Mouse (Mus musculus): ENCODE measurements around the gene Ece1.

The Ece1 gene

DNA sequence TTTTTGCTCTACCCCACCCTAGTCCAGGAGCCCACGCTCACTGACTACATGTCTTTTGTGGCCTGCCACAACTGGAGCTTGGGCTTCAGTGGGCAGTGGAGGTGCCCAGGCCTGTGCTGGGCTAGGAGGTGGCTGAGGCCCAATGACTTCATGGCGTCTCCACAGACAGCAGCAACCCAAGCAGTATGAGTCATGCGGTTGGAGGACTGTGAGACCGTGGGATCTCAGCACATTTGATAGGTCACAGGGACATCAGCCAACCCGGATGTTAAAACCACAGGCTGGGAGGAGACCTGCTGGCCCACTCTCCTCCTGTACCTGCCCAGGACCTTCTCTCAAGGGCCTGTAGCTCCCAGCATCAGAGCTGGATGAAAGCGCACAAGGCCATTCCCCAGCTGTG, 8.2 kb upstream of the Ece1 start:
- in situ Hi-C loops (cut with MboI, MseI) = loop anchor here (5.0 kb wide), 4 partner anchors 43 to 363 kb away; partner anchors contain the start of gene Hp1bp3 (in 1 of the 2)

DNA sequence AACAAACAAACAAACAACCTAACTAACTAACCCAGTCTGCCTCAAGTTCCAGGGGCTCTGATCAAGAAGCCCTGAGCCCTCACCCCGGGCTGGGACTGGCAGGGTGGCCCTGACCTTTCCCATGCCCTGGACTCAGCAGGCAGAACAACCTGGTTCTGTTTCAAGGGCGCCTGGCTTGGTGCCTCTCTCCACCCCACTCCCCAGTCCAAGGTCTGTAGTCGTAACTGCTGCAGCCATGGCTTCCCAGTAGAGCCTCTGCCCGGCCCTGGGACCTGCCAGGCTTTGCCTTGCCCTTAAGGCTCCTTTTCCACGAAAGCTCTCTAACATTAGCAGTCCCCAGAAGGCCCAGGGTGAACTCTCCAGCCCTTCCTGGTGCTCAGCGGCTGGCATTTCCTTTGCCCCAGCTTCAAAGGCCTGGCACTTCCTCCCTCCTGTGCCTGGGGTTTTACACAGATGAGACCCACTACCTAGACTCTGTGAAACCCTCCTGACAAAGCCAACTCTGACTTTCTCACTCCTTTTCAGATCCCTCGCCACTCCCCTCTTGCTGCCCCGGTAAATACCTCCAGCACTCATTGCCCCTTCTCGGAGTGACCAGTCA, 6.2 kb upstream of the Ece1 start:
- in situ Hi-C loops (cut with MboI, MseI) = loop anchor here in 1 of 2 experiments (5.0 kb wide), 1 partner anchor 51 kb away; no protein-coding TSS in a partner anchor

DNA sequence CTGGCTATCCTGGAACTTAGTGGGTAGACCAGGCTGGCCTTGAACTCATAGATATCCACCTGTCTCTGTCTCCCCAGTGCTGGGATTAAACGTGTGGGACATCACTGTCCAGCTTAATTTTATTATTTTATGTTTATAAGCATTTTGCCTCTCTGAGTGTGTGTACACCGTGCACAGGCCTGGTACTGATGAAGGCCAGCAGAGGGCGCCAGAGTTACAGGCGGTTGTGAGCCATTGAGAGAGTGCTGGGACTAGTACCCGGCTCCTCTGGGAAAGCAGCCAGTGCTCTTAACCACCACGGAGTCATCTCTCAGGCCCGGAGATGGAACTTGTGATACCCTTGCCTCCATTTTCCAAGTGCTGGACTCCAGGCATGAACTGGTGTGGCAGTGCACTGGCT, 4.9 kb upstream of the Ece1 start:
- in situ Hi-C loops (cut with MboI, MseI) = loop anchor here in 1 of 2 experiments (5.0 kb wide), 1 partner anchor 50 kb away; no protein-coding TSS in a partner anchor

DNA sequence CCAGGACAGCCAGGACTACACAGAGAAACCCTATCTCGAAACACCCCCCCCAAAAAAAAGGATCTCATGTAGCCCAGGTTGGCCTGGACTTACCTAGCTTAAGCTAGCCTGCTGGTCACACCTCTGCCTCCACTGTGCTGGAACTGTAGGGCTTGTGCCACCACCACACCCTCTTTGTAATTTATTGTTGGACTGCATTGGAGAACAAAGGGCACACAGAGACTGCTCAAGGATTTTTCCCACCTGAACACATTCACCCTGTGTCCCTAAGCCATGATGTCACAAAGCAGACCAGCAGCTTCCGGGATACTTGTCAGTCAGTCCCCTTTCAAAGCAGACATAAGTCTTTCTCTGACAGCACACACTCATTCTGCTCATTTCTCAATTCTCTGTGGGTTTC, 3.7 kb upstream of the Ece1 start:
- in situ Hi-C loops (cut with MboI, MseI) = loop anchor here in 1 of 2 experiments (5.0 kb wide), 1 partner anchor 49 kb away; no protein-coding TSS in a partner anchor

DNA sequence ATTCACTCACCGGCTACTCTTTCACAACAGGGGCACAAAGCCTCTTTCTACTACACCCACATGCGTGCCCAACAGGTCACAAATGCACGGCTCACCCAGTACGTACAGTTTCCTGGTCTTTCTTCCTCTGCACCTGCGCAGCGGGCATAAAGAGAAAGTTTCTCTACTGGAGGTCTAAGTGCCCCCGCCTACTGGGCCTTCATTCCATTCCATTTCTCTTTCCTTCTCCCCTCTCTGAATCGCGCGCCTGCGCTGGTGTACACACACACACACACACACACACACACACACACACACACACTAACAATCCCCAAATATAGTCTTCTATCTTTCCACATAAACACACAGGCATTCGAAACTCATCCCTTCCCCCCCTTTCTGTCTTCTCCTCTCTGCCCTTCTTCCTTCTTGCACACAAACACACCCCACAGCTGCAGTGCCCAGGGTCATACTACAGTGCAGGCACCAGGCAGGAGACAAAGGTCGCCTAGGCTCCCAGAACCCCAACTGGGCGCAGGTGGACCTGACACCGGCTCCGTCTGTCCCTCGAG, 501 bp upstream of the Ece1 start:
- in situ Hi-C loops (cut with MboI, MseI) = no loop called here

DNA sequence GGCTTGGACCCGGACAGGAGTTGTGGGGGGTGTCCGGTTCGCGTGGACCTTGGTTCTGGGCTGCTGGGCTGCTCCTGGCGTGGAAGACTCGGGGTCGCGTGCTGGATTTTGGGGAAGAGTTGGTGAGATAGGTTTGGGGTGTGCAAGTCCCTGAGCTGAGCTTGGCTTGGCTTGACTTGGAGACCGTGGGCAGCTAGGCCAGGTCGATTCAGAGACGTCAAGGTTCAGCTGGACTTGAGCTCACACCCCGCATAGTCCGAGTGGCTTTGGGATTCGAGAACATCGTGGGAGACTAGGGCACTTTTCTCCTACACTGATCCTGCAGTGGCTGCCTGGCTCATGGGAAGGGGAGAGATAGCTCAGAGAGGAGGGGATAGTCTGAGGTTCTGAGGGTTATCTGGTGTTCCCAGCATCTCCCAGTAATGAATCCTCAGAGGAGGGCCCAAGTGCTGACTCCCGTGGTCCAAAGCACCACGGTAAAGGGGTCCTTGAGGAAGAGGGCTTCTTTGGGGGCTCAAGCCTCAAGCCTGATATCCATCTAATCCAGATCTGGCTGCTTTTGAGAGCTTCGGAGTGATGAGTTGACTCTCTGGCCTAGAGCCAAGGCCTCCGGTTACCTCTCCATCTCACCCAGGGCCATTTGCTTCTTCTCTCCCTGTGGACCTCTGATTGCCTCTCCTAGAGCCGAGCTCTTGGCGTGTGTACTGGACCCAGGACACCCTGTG, 641 bp downstream of the Ece1 start:
- in situ Hi-C loops (cut with MboI, MseI) = no loop called here

DNA sequence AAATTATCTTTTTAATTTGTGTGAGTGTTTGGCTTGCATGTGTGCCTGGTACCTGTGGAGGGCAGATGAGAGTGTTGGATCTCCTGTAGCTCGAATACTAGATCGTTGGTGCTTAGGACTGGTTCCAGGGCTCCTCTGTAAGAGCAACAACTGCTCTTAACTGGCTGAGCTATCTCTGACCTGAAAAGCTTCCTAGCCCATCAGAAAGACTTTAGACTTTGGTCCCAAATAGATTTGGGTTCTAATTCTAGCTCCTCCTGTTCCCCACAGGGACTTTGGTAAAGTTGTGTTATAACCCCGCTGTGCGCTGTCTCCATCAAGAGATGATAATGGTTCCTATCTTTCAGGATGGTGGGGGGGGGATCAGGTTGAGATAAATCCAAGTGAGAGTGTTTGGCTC, 2.0 kb downstream of the Ece1 start:
- in situ Hi-C loops (cut with MboI, MseI) = no loop called here

DNA sequence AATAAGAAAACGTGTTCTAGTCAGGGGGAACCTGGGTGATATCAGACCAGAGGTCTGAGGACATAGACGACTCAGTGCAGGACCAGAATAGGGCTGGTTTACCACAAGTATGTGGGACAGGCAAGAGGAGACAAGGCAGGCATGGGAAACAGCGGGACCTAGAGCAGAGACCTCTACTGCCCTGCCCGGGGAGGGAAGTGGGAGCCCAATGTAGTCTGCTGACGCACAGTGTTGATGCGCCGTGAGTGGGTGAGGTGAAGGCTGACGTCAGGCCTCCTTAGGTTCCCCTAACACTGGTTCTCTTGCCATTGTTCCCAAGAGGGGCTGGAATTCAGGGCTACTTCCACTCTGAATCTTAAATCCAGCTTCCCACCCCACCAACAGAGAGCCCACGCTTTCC, 2.7 kb downstream of the Ece1 start:
- in situ Hi-C loops (cut with MboI, MseI) = no loop called here

DNA sequence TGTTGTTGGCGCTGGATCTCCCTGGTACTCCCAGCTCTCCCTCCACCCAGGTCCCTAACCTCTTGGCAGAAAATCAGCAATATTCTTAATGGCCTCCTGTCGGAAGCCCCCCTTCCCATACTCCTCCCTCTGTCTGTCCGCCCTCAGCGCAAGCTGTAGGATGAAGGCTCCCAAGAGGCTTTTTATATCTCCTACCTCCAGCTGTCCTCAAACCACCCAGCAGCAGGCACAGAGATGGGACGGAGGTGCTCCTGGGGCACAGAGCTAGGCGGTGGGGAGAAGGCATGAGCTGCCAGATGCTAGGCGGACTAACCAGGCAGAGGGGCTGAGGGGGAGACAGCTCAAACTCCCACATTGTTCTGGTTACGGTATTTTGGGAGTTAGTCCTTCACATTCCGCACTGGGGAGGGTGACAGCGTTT, 3.2 kb downstream of the Ece1 start:
- in situ Hi-C loops (cut with MboI, MseI) = no loop called here

DNA sequence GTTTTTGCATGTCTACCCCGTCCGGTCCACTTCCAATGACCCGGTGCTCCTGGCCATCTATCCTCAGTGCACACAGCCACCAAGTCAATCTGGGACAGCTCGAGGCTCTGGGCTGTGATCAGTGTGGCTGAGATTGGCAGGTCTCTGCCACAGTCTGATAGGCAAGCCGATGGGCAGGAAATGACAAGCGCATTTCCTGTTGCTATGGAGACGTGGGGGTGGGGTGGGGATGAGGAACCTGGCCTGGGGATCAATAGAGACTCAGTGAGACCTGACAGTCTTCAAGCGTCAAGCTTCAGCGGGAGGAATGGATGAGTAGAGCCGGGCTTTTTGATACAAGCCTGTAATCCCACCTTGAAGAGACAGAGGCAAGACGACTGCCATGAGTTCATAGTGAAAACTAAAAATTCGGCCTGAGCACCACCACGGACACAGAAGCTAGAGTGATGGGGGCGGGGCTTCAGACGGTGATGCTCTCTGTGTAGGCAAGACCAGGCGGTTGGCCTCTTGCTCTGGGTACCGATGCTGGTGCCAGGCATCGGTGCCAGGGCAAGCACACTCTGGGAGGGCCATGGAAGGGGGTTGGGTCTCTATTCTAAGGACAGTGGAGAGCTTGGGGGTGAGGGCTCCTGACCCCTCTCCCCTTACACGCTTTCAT, 4.3 kb downstream of the Ece1 start:
- in situ Hi-C loops (cut with MboI, MseI) = no loop called here

DNA sequence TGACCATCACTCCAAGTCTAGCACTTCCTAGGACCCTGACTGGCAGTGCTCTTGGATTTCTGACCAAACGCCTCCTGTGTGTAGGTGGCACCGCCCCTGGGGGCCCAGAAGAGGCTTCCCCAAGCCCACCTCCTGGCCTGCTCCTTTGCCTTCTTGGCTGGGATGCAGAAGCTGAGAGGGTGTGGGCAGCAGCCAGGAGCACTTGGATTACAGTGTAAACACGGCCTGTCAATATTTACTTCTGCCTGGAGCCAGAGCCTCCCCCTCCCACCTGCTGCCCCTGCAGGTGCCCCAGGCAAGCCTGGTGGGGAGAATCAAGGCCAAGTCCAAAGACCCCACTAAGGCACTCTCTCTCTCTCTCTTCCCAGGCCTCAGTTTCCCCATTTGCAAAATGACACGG, 5.2 kb downstream of the Ece1 start:
- in situ Hi-C loops (cut with MboI, MseI) = no loop called here

DNA sequence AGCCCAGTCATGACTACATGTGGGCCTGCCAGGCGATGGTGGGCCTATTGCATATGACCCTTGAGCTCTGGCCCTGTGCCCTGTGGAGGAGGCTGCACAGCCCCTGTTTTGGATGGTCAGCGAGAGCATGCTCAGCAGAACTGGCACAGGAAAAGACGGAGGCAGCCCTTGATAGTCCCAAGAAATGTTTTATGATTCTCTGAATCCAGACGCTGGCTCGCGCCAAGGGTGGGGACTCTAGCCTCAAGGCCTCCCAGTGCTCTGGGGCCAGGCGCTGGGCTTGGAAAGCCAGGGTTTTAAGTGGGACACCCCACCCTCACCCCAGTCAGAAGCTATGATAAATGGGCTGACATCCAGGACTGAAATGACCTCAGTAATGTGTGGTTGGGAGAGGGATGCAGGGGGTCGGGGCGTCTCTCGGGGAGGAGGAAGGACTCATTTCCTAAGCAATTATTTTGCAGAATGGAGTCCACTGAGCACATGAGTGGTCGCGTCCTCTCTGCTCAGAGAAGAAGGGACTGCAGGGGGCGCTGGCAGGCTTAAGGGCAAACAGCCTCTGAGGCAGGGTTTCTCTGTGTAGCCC, 5.7 kb downstream of the Ece1 start:
- in situ Hi-C loops (cut with MboI, MseI) = no loop called here

DNA sequence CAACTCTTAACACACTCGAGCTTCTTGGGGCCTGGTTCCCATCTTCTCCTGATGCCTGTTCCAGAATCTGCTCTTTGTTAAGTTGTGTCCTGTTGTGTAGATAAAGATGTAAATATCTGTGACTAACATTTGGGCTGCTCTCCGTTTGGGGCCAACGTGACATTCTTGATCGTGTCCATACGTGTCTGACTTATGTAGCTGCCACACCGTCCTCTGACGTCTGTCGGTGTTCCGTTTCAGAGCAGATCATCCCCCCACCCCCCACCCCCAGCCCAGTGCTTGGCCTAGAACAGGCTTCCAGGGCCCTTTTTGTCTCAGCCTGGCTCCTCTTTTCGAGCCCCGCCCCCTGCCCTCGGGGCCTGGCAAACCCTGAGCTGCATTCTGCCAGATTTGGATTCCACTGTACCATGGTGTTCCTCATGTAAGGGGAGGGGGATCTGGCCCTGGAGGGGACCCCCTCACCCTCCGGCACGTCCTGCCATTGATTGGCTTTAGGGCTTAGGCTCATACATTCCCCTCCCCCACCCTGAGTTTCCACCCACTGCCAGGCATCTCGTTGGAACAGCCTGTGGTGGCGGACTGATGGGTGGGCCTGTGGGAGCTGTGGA, 7.7 kb downstream of the Ece1 start:
- in situ Hi-C loops (cut with MboI, MseI) = no loop called here

DNA sequence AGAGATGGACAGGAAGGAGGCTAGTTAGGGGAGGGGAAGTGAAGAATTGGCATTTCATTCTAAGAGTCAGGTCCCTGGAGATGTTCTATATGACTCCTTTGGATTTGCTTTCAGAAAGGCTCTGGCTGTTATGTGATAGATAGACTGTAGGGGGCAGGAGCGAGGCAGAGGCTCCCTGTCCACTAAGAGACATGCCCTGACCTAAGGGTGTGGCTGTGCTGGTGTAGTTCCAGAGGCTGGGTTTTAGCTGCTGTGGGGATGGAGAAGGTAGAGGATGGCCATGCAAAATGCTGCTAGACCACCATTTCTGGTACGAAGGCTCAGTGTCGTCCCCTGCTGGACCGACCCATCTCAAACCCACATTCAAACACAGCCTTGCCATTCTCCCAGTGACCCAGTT, 8.9 kb downstream of the Ece1 start:
- in situ Hi-C loops (cut with MboI, MseI) = no loop called here

DNA sequence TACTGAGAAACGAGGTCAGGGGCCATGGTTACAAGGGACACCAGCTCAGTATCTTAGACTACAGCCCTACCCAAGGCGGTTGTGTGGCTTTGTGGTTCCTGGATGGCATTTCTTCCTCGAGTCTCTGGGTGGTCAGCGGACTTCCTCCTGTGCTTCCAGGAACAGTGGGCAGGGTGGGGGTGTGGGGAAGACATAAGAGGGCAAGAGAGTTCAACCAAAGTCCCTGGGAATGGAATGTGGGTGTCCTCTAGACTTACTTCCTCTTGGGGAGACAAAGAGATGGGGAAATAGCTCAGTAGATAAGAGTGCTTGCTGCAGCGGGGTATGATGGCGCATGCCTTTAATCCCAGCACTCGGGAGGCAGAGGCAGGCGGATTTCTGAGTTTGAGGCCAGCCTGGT, 9.4 kb downstream of the Ece1 start:
- in situ Hi-C loops (cut with MboI, MseI) = no loop called here

DNA sequence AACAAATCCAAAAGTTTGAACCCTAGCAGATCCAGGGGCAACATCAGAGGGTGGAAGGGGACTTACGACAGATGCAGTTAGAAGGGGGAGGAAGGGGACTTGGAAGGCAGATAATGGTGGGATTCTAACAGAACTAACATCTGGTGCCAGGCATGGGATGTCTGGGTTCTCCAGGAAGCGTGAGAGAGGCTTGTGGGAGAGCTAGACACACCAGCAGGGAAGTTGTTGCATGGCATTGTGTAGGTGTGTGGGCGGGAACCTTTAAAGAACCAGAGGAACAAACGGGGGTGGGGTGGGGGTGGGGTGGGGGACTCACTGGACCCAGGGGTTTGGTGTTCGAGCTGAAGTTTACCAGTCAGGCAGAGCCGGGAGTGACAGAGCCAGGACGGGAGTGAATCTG, 12.3 kb downstream of the Ece1 start:
- in situ Hi-C loops (cut with MboI, MseI) = no loop called here

DNA sequence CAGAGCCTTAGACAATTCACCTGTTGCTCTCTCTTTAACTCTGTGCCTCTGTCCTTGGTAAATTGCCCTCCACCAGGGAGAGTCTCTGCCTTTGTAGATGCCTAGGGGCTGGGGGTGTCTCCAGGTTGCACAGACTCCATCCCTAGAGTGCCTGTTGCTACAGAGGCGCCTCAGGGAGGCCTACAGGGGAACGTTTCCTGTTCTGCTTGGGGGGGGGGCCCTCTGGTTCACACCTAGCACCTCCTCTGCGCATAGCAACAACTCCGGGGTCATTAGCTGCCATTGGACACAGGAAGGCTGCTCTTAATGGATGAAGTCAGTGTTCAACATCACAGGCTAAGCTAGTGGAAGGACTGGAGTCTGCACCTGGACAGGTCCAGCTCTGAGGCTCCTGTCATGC, 12.8 kb downstream of the Ece1 start:
- in situ Hi-C loops (cut with MboI, MseI) = no loop called here

DNA sequence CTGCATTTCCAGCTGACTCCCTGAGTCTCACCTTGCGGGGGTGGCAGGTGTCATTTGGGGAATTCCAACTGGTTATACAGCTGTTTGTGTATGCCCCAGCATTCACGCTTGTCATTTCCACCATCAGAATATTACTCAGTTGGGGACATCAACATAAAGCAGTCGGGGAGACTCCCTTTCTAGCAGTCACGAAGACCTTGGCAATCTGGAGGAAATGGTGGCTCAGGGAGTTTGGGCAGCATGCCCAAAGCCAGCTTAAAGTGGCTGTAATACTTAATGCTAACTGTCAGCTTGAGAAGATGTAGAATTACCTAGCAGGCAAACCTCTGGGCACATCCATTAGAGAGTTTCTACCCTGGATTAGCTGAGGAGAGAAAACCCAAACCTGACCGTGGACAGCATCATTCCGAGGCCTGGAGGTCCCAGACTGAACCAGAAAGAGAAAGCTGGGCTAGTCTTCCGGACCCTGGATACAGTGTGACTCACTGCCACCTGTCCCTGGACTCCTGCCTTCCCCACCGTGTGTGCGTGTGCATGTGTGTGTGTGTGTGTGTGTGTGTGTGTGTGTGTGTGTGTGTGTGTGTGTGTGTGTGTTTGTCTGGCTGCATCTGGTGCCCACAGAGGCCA, 13.5 kb downstream of the Ece1 start:
- in situ Hi-C loops (cut with MboI, MseI) = no loop called here

DNA sequence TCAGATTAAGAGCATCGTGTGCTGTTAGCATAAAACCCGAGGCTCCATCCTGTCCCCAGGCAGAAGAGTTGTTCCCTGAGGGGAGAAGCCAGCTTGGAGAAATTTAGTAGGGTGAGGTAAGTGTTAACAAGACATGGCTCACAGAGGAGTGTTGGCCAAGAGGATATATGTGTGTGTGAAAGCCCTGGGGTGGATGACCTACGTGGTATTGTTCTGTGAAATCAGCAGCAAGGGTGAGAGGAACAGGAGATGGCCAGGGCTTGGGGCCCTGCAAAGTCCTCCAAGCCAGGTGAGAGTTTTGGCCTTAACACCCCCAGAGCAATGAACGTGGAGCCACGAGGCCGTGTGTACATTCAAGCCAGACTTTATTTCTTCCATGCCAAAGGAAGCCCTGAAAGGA, 14.8 kb downstream of the Ece1 start:
- in situ Hi-C loops (cut with MboI, MseI) = no loop called here

DNA sequence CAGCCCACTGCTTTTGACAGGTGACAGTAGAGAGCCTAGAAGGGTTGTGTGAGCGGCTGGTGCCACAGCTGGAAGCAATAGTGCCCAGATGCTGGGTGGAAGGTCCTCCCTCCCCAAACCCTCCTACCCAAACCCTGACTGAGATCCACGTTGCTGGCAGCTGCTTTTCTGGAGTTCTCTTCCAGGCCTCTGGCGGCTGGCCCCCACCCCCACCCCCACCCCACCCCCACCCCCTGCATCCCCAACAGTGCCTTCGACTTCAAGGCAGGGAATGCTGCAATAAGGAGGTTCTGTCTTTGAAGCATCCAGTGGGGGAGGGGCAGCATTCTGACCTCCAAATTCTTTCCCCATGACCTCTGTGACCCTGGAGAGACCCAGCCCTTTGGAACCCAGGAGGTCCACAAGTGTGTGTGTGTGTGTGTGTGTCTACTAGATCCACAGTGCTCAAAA, 15.4 kb downstream of the Ece1 start:
- in situ Hi-C loops (cut with MboI, MseI) = no loop called here

Measured in T-helper 17 cell (primary cell).